Mouse (Mus musculus) left cerebral cortex, adult 2 months (tissue): ENCODE measurements around the gene Nrxn3. TPM values are rescaled to one million over a fixed set of nuclear protein-coding genes. Genes with fewer than 3 reads are reported as not detected.

Experiments
- DNase-seq, 2 experiments: peaks; one replicate each; pipeline ENCODE4 v3.0.0; 2021 to 2022; ENCODE audit warnings: low spot score in 2 of 2, mixed read lengths in 1 of 2; ENCODE audit errors: extremely low spot score in 1 of 2
- H3K27ac ChIP-seq: fragments of 200-600 bp; 2 replicates; pipeline ENCODE4 v1.8.1; 2022
- H3K4me3 ChIP-seq: fragments of 200-600 bp; 2 replicates; pipeline ENCODE4 v1.8.1; 2022
- CTCF ChIP-seq: fragments of 200-600 bp; IDR thresholded peaks from 2 replicates; pipeline ENCODE4 v1.8.1; 2022; ENCODE audit warnings: antibody characterized with exemption, mild to moderate bottlenecking, moderate library complexity
- intact Hi-C: fragments of 180-260 bp; cut with DNase I; formaldehyde crosslinking; loops from one replicate; pipeline ENCODE4 v1.15.1; 2025
- total RNA-seq, 2 experiments: library from RNA; stranded (reverse); gene quantifications; 2 replicates each; pipeline ENCODE4 v1.2.3; 2021

Nrxn3 gene
- total RNA-seq, 2 experiments from 2014 or later, result 250 to 274 TPM

DNA sequence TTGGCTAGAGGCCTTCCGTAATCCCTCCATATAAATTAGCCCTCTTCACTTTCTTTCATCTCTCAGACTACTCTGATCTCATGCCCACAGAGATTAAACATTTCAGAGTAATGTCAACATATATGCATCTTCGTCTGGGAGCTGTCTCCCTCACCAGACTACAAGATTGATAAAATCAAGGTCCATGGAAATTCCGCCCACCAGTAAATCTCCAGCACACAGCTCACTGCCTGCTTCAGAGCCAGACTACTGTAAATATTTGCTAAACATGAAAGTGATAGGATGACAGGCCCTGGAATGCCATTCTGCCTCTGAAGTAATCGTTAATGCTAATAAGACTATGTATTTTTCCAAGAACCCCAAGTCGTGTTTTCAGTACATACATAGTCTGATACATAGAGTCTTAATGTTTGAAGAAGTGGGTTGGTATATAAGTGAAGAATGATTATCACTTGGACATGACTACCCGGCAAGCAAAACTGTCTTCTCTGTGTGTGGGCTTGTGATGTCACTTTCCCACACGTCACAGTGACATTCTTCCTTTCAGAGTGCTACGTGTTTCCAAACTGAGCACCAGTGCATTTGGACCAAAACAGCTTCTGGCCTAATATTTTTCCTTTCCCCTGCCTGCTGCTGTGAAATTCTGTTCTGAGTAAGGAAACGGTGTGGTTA lies 433.5 kb downstream of the Nrxn3 start:
- H3K4me3 ChIP-seq, result no peak overlapping the region
- TF ChIP-seq CTCF, result no peak
- H3K27ac ChIP-seq, result peak overlapping the region; percentile 19; the same call in 1 of the 2 replicates
- intact Hi-C loops, result no loop called here
- no peak for DNase-seq

DNA sequence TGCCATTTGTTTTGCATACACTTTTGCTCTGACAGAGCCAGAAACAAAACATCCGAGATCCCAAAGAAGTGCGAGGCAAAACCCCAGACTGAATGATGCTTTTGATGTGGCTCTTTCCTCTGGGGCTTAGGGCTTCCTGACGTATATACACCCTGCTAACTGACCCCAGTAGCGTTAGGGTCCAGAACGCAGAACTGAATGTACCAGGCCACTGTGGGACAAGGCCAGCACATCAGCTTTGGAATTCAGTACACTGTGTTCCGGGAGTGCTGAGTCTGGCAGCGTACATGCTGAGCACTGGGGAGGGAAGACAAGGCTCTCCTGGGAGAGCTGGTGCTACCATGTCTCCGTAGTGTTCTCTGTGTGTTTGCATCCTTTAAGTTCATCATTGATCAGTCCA lies 436.7 kb downstream of the Nrxn3 start:
- TF ChIP-seq CTCF, result no peak
- no peak for DNase-seq
- intact Hi-C loops, result no loop called here

DNA sequence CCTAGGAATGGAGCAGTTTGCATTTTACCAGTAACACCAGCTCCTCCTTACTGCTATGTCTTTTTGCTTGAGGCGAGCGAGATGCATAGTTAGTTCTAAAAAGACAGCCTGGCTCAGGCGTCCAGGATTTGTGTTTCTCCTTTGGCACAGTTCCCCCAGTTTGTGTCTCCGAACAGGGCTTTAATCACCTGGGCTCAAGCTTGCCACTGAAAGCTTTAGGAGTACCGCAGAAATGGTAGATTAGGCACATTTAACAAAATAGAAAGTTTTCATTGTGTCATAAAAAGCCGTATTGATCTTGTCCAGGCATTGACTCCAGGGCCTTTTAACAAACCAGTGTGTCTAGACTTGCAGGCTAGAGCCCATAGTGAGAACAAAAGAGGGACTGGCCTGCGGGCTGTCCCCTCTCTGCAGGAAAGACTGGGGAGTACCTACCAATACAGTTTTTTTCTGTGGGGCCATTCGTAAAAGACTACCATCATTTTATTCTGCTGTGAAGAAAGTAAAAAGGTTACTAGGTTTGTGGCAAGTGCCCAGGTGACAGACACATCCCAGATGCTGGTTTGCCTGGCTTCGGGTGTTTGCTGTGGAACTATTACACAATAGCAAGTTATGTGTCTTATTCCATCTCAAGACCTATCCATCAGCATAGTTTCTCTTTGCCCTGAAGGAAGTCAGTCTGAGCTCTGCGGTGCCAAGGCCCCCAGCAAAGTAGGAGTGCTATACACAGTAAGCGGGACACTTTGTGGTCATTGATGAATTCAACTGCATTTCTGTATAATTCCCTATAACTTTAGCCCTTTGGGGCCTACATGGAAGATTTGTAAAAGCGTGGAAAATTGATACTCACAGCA lies 451.9 kb downstream of the Nrxn3 start:
- TF ChIP-seq CTCF, result no peak
- intact Hi-C loops, result no loop called here
- Histone ChIP-seq H3K27ac (no peak overlapping the region), H3K4me3 (no peak overlapping the region)
- no peak for DNase-seq

More for the DNA sequence above, 436.7 kb downstream of the Nrxn3 start:
- H3K27ac ChIP-seq, result no peak overlapping the region
- no peak overlapping the region for H3K4me3 ChIP-seq

DNA sequence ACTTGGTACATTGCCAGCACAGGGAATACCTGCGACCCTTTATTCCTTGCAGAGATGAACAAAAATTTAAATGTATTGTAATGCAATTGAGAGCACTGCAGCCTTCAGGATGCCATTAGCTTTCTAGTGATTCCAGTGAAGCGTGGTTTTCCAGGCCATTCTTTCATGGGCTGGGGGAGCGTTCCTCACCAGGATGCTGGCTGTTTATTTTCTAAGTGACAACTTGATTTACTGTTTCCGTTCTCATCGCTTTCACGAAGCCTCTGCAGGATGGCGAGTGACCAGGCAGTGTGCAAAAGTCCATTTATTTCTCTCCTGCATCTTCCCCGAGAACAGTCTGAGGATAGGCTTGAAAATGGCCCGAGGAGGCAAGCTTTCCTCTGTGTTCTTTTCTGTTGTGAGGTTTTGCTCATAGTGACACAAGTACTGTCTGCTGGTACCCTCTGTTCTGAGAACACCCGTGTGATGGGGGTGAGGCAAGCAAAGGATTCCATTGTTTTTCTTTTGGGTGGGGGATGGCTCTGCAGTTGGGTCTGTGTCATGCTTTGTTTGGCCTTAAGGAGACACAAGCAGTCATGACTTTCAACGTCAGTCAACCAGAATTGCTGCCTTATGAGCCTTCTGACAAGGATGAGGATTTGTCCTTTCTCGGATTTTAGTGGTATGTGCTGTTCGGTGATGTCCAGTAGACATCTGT lies 457.4 kb downstream of the Nrxn3 start:
- no peak for DNase-seq
- no peak for TF ChIP-seq CTCF
- Histone ChIP-seq H3K27ac (no peak overlapping the region), H3K4me3 (no peak overlapping the region)
- intact Hi-C loops, result no loop called here

DNA sequence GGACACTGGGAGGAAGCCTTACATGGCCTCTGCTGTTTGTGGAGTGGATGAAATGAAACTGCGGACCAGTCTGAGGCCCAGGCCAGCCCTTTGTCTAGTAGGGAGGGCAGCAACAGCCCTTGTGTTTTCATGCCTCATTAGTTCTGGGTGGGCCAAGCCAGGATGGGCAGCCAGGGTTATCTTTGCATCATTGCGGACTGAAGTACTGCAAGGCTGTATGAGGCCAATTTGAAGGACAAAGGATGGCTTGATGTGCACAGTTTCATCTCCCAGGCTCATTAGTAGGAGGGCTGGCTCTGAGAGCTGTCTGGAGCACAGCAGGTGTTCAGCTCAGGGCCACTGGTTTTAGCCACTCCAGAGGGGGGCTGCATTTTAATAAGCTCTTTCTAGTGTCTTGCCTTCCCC lies 458.5 kb downstream of the Nrxn3 start:
- Histone ChIP-seq H3K27ac (no peak overlapping the region), H3K4me3 (no peak overlapping the region)
- TF ChIP-seq CTCF, result no peak
- intact Hi-C loops, result no loop called here
- DNase-seq, result no peak

DNA sequence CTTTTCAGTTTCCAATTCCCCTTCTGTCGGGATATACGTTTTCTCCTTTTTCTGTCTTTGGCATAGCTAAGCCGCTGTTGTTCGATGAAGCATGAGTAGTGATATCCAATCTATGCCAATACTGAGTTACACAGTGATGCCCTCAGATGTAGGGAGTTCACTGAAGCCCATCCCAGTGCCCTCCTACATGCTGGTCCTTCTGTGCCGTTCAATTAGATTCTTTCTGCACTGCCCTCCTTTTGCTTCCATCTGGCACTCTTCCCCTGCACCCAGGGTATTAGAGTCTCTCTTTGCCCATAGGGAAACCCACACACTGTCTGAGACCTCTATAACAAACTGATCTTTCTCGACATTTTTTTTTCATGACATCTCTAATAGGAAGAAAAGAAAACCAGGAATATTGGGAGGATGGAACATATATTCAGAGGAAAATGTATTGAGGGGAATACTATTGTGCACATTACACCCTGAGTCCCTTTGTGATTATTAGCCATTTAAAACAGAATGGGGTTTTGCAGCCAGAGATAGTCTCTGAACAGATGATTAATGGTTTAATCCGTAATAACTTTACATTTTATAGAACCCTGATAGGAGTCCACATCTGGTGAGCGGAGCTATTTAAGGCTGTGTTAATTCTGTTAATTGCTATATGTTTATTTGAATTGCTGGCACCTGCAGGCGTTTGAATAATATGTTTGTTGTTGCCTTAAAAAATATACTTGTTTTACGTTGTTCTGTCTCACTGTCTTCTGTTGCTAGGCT lies 476.3 kb downstream of the Nrxn3 start:
- H3K27ac ChIP-seq, result no peak overlapping the region
- TF ChIP-seq CTCF, result no peak
- no peak overlapping the region for H3K4me3 ChIP-seq
- intact Hi-C loops, result no loop called here
- no peak for DNase-seq

DNA sequence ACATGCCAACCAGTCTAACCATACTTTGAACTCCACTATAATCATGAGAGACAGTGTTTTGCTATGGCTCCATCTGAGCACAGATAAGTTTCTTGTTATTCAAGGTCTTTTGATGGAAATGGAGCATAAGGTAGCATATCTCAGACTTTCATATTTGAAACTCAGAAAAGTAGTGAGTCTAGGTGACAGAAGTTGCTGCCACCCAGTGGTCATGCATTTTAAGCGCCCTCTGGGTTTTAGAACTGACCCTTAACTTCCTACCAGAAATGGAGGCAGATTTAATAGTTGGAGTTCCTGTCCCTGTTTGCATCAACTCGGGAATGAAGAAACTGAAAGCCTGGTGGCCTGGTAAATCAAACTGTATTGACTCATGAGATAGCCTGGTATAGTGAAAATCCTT lies 488.9 kb downstream of the Nrxn3 start:
- H3K27ac ChIP-seq, result no peak overlapping the region
- no peak overlapping the region for H3K4me3 ChIP-seq
- no peak for DNase-seq
- peak; percentile 45 for TF ChIP-seq CTCF
- intact Hi-C loops, result no loop called here

DNA sequence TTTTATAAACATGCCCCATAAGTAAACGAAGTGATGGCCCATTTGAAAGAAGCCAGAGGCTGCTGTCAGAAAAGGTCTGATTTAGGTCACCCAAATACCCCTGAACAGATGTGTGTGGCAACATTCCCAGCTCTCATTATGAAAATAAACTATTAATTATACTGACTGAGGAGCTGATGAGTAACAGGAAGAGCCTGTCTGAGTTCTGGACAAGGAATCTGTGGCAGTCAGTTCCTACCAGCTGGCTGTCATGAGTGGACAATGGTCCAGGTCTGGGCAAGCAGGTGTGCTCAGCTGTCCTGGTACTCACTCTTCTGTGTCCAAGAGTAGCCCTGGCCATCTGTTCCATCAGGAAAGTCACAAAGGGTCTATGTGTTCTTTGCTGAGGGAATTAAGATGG lies 517.1 kb downstream of the Nrxn3 start:
- TF ChIP-seq CTCF, result no peak
- H3K4me3 ChIP-seq, result no peak overlapping the region
- intact Hi-C loops, result no loop called here
- no peak overlapping the region for H3K27ac ChIP-seq
- DNase-seq, result no peak

DNA sequence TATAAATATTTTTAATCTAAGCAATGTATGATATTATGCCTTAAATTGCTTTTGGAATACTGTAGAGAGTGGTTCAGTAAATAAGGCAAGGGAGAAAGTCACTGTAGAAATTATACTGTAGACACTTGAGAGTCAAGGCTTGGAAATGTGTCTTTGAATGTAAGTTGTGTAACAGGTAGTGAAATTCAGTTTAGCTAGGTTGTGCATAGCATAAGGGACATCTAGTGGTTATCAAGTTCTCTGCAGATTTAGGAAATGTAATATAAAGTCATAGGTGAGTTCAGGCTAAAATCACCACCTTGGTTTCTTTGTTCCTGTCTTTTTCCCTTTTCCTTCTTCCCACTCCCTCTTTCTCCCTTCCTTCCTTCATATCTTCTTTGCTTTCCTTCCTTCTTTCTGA lies 518.9 kb downstream of the Nrxn3 start:
- peak; percentile 53 for TF ChIP-seq CTCF
- intact Hi-C loops, result no loop called here
- no peak for DNase-seq
- Histone ChIP-seq H3K4me3 (no peak overlapping the region), H3K27ac (no peak overlapping the region)

DNA sequence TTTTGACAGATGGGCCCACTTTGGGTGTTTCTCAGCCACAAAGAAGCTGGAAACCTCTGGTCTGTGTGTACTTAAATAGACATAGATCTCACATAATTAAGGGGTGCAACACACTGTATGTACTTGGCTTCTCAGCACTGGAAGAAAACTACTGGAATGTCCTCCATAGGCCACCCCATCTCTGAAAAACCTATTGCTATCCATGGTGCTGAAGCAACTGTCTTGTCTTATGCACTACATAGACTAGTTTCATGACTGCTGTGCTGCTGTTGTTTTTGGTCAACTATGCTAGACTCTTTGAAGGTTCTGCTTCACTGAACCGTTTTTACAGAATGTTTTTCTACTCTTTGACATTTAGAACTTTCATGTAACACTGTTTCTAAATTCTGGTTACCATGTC lies 519.8 kb downstream of the Nrxn3 start:
- DNase-seq, result no peak
- no peak overlapping the region for H3K4me3 ChIP-seq
- no peak for TF ChIP-seq CTCF
- intact Hi-C loops, result no loop called here
- no peak overlapping the region for H3K27ac ChIP-seq

DNA sequence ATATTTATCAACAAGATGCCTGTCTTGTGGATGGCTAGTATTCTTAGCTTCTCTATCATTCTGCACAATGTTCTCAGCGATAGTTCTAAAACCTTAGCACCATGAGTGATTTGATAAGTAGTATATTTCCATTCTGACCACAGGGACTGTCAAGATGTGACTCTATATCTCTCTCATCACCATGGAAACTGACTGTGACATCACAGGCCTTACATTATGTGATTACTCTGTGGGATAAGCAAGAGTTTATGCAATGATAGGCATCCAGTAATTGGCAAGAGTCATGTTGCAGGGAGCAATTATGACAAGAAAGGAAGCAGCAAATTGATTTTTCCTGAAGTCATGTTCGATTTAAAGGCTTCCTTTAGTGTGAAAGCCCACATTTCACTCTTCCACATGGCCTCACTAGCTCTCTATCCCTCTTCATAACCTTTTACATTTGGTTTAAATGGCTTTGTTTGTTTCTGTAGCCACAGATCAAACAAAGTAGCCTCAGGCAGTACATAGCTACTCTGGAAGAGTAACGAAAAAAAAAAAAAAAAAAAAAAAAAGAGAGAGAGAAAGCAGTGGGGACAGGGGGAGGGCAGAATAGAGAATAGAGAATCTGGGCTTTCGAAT lies 532.7 kb downstream of the Nrxn3 start:
- intact Hi-C loops, result no loop called here

More for the DNA sequence above, 532.7 kb downstream of the Nrxn3 start:
- no peak for DNase-seq
- TF ChIP-seq CTCF, result no peak
- no peak overlapping the region for H3K4me3 ChIP-seq
- H3K27ac ChIP-seq, result no peak overlapping the region
